Mouse (Mus musculus) mature B cell (primary cell): ENCODE data around the gene Fam83d.

Source experiments
- in situ Hi-C: fragments of 300-500 bp; cut with MboI; formaldehyde crosslinking; loops from 2 replicates; pipeline ENCODE4 v1.14.3; 2019

Fam83d gene

DNA sequence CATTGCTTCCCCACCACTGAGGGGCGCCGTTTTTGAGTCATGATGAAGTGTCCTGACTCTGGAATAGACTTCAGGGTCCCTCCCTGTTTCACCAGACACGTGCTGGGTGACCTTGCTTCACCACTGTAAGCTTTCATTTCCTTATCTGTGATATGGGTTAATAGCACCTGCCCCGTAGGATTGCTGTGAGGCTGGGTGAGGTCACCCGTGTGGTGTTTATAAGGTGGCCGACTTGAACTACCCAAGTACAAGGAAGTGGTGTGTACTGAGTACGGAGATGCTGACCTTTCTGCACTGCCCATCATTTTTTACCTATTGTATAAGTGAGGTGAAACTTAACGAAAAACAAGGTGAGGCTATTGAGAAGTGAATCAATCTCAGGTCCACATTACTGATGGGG is 35.7 kb downstream of the Fam83d start:
- in situ Hi-C loops, result no loop called here

DNA sequence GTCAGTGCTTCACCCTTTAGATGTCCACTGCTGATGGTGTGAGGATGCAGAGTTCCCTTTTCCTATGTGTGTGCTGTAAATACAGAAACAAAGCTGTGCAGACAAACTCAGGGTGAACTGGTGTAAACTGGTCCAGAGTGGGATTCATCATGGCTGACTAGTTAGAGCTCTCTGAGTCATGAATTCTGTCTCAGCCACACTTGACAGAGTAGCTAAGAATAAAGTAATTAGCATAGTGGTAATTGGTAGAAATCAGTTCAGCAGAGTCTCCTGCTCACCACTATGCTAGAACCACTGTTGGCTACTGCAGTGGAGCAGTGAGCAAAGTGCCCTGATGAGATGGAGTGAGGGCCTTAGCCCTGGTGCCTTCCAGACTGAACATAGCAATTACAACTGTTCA is 47.8 kb downstream of the Fam83d start:
- in situ Hi-C loops, result no loop called here

DNA sequence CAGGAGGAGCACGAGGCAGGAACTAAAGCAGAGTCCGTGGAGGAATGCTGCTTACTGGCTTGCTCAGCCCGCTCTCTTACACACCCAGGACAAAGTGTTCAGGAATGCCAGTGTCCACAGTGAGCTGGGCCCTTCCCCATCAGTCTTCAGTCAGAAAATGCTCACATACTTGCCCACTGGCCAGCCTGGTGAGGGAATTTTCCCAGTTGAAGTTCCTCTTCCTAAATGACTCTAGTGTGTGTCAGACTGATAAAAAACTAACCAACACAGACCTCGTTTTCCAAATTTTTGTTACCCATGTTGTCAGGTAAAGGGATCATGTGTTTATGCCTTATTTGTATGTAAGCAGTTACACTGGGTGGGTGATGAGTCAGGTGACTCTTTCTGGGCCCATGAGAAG is 48.3 kb downstream of the Fam83d start:
- in situ Hi-C loops, result no loop called here

DNA sequence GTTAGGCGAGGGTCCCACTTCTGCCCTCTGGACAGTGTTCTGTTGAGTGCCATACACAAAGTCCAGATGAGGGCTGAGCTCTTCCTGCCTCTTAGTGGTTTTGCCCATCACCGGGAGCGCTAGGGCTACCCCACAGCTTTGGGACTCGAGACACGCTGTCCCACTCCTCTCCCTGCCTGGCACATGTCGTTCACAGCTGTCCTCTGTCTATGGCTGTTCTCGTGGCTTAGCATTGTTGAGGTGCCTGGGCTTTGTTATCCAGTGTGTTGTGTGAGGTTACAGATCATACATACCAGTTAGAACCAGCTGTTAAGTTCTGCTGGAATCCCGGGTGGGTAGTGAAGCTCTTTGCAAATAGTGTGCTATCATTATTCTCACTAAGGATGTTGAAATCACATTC is 49.8 kb downstream of the Fam83d start:
- in situ Hi-C loops, result no loop called here

DNA sequence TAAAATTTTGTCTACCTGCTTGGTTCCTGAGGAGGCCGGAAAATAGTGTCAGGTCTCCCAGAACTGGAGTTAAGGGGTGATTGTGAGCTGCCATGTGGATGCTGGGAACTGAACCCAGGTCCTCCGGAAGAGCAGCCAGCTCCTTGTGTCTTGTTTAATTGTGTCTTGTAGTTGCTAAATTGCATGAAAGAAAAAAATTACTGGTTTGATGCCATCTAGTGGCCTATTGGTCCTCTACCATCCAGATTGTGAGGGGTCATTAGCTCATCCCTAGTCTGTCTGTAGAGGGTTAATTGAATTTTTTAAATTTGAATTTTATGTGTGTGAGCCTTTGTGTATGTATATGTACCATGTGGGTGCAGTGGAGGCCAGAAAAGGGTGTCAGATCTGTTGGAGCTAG is 60.2 kb downstream of the Fam83d start:
- in situ Hi-C loops, result no loop called here

DNA sequence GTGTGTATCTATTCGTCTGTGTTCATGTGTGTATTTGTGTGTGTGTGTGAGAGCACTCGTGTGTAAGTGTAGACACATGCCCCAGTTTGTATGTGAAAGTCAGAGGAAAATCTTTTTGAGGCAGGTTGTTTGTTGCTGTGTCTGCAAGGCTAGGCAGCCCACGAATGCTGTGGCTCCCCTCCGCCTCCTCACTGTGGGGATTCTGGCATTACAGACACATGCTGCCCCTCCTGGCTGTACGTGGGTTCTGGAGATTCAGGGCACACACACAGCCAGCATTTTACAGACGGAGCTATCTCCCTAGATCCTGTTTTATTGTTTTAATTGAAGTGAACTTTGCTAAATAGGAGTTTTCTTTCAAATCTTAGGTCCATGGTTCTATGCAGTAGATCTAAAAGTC is 61.9 kb downstream of the Fam83d start:
- in situ Hi-C loops, result no loop called here

DNA sequence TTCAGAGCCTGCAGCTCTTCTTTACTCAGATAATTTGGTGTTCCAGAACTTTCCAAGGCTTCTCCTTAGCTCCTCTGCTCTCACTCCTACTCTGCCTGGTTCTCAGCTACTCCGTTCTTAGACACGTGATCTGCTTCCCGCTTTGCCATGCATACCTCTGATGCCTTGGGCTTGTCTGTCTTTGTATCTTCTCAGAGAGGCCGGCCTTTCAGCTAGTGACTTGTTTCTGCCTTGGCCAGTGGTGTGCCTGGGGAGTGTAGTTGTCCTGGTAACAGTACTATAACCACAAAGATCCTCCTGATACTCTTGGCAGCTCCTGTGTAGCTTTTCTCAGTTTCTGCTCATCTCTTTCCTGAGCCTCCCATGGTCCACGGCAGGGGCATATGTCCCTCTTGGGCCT is 65.3 kb downstream of the Fam83d start:
- in situ Hi-C loops, result no loop called here

DNA sequence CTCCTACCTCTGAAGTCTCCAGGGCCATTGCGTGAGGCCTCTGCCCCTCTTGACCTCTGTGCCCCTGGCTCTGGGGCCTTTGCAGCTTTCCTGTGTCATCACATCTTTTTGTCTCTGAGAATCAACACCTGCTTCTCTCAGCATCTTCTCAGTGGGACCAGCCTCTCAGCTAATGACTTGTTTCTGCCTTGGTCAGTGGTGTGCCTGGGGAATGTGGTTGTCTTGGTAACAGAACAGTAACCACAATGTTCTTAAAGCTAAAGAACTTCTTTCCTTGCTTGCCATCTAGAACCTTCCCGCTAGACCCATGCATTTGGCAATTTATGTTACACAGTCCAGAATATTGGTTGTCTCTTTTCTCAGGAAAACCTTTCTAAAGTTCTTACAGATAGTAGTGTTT is 65.8 kb downstream of the Fam83d start:
- in situ Hi-C loops, result no loop called here
